Mouse (Mus musculus): ENCODE measurements at regions not wholly inside any gene's neighbourhood (a gene's known extent, or its start where the extent isn't known, plus 50 kb on each side); places are given as distances from the start of the nearest gene placed in this dataset.
A peak's percentile ranks its signal among the peaks of the same experiment; 100 is the strongest.
"Not testable (repeated sequence)": the region's sequence is repeated elsewhere in the genome, so short reads cannot be mapped to it uniquely, and the experiment has no call there.

- no peak for DNase-seq
Measured at GRCm38 (mm10) chr1:149463930-149464329, 497.2 kb downstream of the Pla2g4a start.

GRCm38 (mm10) chr1:149449801-149450493, 511.1 kb downstream of the Pla2g4a start:
- no peak for DNase-seq

GRCm38 (mm10) chr1:149448516-149448915, 512.6 kb downstream of the Pla2g4a start:
- no peak for DNase-seq

GRCm38 (mm10) chr1:149411009-149411408, 550.1 kb downstream of the Pla2g4a start:
- no peak for DNase-seq

GRCm38 (mm10) chr1:149405367-149405766, 555.7 kb downstream of the Pla2g4a start:
- no peak for DNase-seq

GRCm38 (mm10) chr1:149388706-149389105, 572.4 kb downstream of the Pla2g4a start:
- DNase-seq = no peak

GRCm38 (mm10) chr1:149351338-149351907, 609.7 kb downstream of the Pla2g4a start:
- DNase-seq = no peak

GRCm38 (mm10) chr1:149347359-149347758, 613.7 kb downstream of the Pla2g4a start:
- no peak for DNase-seq

GRCm38 (mm10) chr1:149338158-149338557, 622.9 kb downstream of the Pla2g4a start:
- no peak for DNase-seq

GRCm38 (mm10) chr1:149332239-149332638, 628.9 kb downstream of the Pla2g4a start:
- DNase-seq = no peak

- DNase-seq = no peak
Measured at GRCm38 (mm10) chr1:149327171-149327570, 633.9 kb downstream of the Pla2g4a start.

- DNase-seq = no peak
Measured at GRCm38 (mm10) chr1:149323095-149323494, 638.0 kb downstream of the Pla2g4a start.

- DNase-seq = no peak
Measured at GRCm38 (mm10) chr1:149289725-149290124, 671.4 kb downstream of the Pla2g4a start.

GRCm38 (mm10) chr1:149274932-149275331, 686.2 kb downstream of the Pla2g4a start:
- DNase-seq = no peak

GRCm38 (mm10) chr1:149256866-149257265, 704.2 kb downstream of the Pla2g4a start:
- no peak for DNase-seq

- peak; percentile 22 for DNase-seq
Measured at GRCm38 (mm10) chr1:149254141-149254540, 706.9 kb downstream of the Pla2g4a start.

- DNase-seq = no peak
Measured at GRCm38 (mm10) chr1:149238329-149239015, 722.6 kb downstream of the Pla2g4a start.

GRCm38 (mm10) chr1:149227170-149227569, 733.9 kb downstream of the Pla2g4a start:
- not testable (repeated sequence) for DNase-seq

GRCm38 (mm10) chr1:149226400-149226799, 734.7 kb downstream of the Pla2g4a start:
- no peak for DNase-seq

- DNase-seq = no peak
Measured at GRCm38 (mm10) chr1:149202631-149203030, 758.5 kb downstream of the Pla2g4a start.

GRCm38 (mm10) chr1:149199284-149199683, 761.8 kb downstream of the Pla2g4a start:
- no peak for DNase-seq

GRCm38 (mm10) chr1:149198854-149199253, 762.2 kb downstream of the Pla2g4a start:
- no peak for DNase-seq

All from right cerebral cortex, postnatal 4 days (tissue).